Mouse (Mus musculus): Measurements from ENCODE around the gene Zbtb32.
A peak's percentile ranks its signal among the peaks of the same experiment; 100 is the strongest.

Gene Zbtb32

DNA sequence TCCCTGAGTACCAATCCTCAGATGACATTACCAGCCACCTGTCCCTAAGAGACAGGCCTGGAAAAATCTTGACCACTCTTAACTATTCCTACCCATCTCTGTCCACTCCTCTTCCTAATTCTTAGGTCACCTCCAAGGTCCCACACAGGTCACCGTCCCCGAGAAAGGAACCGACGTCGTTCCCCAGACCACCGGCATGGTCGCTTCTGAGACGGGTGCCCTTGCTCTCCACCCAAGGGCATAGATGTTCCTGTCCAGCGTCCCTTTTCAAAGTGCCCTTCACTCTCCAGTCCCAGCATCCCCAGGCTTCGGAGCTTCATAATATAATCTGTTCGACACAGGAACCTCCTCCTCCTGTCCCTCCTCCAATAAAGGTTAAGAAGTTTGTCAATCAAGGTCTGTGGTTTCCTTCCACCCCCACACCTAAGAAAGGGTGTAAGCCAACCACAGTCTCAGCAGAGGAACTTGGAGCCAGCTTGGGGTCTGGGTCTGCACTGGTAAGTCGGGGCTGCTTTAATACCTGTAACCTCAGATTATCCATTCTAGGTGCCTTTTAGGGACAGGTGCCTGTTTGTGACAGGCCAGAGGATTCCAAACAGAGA lies 33.6 kb downstream of the Zbtb32 start, which contains the start of gene Igflr1:
TSS of gene Igflr1 (plus strand) at position 458 of the 602 bp plus-strand sequence.
- no peak for DNase-seq

DNA sequence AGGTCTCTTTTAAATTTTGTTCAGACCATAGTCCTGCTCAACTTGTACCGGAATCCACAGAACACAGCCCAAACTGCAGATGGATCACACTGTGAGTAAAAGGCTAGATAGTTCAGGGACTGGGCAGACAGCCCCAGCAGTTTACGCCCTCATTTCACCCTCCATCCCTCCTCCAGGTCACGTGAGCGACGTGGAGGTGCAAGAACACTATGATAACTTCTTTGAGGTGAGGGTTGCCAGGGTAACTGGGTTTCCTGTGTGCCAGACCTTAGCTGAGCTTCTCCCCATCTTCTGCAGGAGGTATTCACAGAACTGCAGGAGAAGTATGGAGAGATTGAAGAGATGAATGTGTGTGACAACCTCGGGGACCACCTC lies 34.8 kb downstream of the Zbtb32 start:
- DNase-seq, result no peak

DNA sequence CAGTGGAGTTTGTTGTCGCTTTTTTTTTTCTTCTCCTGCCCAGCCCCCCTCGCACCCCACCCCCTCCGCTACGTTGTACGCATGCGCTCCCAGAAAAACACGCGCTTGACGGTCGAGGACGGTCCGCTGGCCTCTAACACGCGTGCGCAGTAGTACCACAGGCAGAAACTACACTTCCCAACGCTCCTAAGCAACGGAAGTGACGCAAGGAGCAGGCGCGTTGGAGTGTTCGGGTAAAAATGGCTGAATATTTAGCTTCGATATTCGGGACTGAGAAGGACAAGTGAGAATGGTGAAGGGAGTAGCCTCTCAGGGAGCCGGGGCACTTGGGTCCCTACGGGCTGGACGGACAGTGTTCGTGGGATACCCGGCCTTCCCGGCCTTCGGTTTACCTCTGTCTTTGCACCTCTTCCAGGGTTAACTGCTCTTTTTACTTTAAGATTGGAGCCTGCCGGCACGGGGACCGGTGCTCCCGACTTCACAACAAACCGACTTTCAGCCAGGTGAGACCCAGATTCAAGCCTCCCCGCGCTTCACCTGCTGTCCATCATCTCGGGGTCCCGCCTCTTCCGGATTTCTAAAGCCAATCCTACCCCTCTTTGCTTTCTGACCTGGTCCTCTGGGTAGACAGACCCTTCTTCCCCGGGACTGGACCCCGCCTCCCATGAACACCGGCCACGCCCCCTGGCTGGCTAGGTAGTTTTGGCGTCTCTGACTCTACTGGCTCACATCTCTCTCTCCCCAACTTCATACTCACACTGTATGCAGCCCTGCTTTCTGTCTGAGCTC lies 35.4 kb downstream of the Zbtb32 start, which contains the start of the genes U2af1l4, Gm49396 and Psenen:
TSS of gene U2af1l4 (plus strand) at position 185 of the 789 bp plus-strand sequence.
TSS of gene Gm49396 (plus strand) at position 228 of the 789 bp plus-strand sequence.
TSS of gene Psenen (minus strand) at position 511 of the 789 bp plus-strand sequence.
- peak; percentile 99 for DNase-seq

DNA sequence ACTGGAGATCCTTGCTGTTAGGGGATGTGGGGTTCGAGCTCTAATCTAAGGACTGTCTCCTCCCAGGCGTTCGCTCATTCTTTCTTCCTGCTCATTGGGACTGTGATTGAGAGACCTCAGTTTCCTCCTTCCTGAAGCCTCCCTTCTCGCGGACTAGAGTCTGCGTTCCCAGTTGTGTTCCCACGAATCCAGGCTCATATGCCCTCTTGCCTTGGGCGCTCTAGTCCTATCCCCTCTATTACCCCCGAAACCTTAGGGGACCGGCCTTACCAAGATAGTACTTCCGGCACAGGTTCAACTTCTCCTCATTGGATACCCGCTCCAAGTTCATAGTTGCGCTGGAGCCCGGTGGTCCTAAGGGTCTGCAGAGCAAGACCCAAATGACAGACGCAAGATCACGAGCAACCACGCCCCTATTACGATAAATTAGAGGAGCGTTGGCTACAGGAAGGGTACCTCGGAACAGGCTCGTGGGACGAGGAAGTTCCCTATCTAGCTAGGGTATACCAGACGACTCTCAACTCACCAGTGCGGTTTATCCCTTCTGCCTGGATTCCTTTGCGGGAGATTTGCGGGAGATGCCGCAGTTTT lies 36.1 kb downstream of the Zbtb32 start:
- DNase-seq, result no peak

- DNase-seq, result no peak
Observed at GRCm38 (mm10) chr7:30560296-30560695, 38.4 kb downstream of the Zbtb32 start.

- DNase-seq, result peak; percentile 99
Observed at GRCm38 (mm10) chr7:30559443-30559954, 39.2 kb downstream of the Zbtb32 start, which contains the start of gene Lin37. Gene Lin37 (minus strand): TSS chr7:30559838.

GRCm38 (mm10) chr7:30558656-30559442 lies 39.9 kb downstream of the Zbtb32 start:
- DNase-seq, result no peak

GRCm38 (mm10) chr7:30557901-30558514 lies 40.7 kb downstream of the Zbtb32 start:
- DNase-seq, result no peak

DNA sequence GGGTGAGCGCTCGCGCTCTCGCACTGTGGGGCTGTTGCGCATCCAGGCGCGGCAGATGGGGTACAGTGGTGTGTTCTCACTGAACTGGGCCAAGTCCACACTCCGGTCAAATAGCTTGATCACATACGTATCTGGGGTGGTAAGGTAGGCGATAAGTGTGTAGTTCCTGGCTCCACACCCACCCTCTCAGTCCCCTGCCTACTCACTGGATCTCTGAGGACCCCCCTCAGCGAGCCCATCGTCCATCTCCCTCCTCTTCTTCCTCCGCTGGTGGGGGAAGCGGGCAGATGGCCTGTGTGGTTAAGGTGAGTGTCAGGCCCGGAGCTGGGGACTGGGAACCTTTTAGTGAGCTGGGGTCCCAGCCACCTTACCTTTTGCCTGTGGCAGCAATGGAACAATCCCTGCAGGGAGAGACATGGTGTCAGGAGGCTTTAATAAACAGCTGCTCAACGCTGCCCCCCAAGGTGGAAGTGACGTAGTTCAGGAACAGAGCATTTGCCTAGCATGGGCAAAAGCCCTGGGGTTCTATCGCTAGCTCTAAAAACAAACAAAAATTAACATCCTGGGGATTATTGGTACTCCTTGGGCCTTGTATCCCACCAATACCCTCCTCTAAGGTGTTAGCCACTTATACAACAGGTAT lies 41.7 kb downstream of the Zbtb32 start:
- DNase-seq, result peak; percentile 35

GRCm38 (mm10) chr7:30553810-30554584 lies 44.7 kb downstream of the Zbtb32 start:
- no peak for DNase-seq

DNA sequence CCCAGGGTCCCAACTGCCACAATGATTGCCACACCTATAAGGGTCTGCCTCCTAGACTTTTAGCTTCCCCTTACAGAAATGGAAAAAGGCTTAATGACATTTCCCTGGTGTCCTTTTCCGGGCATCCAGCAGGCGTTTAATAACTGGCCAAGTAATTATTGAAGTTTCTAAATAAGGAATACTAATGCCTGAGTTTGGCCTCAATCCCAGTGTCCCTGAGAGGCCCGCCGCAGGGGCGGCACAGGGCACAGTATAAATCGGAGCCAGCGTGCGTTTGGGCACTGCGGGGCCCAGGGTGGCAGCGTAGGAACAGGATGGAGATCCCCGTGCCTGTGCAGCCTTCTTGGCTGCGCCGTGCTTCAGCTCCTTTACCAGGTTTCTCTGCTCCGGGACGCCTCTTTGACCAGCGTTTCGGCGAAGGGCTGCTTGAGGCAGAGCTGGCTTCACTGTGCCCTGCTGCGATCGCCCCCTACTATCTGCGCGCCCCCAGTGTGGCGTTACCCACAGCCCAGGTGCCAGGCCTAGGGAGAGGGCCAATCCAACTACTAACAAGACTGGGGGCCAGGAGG lies 45.6 kb downstream of the Zbtb32 start:
- peak; percentile 64 for DNase-seq

DNA sequence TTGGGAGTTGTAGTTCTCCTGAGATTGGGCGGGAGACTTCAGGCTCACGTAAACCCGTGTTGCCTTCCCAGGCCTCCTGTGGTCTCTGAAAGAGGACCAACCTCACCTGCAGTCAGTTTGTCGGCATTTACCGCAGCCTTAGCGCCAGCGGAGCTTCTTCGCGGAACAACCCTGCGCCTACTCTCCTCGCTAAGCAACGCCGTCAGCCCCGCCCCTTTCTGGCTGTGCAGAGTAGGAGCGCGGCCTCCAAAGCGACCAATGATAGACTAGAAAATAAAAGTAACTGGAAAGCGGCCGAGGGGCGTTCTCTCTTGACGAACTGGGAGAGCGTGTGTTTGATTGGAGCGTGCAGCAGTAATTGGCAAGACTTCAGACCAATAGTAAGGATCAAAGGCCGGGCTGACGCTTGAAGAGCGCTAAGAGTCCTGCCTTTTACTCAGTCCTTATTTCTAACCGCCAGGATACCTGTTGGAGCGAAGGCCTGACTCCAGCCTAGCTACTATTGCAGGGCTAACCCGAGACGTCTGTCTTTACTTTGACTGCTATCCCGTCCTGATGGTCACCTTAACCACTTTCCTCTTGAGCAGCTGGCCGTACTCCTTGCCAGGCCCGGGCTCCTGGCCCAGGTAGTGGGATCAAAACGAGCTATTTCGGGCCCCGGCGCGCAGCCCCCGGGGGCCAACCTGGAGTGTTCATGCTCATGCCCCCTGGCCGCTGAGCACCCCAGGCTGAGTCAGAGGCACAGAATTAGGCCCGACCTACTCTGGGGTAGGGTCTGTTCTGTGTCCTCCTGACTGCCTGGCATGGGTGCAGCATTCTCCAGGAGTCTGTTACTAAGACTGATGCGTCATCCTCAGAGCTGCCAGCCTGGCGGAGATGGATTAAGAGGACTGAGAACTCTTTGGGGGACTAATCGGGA lies 46.3 kb downstream of the Zbtb32 start, which contains the start of the genes Hspb6 and Proser3:
TSS of gene Hspb6 (plus strand) at position 77 of the 919 bp plus-strand sequence.
TSS of gene Proser3 (minus strand) at position 198 of the 919 bp plus-strand sequence.
- peak; percentile 99 for DNase-seq

GRCm38 (mm10) chr7:30551445-30552101 lies 47.1 kb downstream of the Zbtb32 start:
- DNase-seq, result no peak

- DNase-seq, result no peak
Observed at GRCm38 (mm10) chr7:30550603-30551002, 48.1 kb downstream of the Zbtb32 start.

DNA sequence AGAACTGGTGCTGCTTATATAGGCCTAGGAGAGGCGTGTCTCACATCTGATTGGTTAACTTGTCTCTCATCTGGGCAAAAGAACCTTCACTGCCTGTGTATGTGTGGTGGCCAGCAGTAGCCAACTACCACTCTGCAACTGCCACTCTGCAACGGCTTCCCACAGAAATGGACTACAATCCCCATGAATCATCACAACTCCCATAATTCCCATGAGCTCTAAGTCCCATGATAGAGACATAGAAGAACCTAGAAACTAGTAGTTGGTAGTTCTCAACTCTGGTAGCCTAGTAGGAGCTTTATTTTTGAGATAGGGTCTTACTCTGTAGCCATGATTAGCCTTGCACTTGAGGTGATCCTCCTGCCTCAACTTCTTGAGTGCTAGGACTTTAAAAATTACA lies 48.8 kb downstream of the Zbtb32 start:
- no peak for DNase-seq

DNA sequence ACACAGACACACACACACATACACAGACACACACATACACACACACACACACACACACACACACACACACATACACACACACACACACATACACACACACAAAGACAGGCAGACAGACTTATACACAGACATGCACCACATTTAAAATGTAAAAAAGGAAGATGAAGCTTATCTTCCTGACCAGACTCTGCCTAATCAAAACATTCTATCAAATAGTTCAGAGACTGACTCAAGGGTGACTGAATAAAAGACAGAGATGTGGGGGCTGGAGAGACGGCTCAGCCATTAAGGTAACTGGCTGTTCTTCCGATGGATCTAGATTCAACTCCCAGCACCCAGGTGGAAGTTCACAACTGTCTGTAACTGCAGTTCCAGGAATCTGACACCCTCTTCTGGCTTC lies 54.4 kb downstream of the Zbtb32 start:
- no peak for DNase-seq

- no peak for DNase-seq
Observed at GRCm38 (mm10) chr7:30540572-30540971, 58.1 kb downstream of the Zbtb32 start.

Measured in retina, postnatal 1 day (tissue).